Mouse (Mus musculus): Measurements from ENCODE around the gene Epha10.

The Epha10 gene

GRCm38 (mm10) chr4:124880599-124880998 is at the start of gene Epha10:
Gene Epha10 (plus strand): TSS chr4:124880899.
- DNase-seq, result no peak

- no peak for DNase-seq
These were observed 47.9 kb upstream of the Epha10 start for GRCm38 (mm10) chr4:124832796-124833195.

- DNase-seq, result no peak
These were observed 42.5 kb upstream of the Epha10 start for GRCm38 (mm10) chr4:124838035-124838700.

- DNase-seq, result no peak
These were observed 39.7 kb upstream of the Epha10 start for GRCm38 (mm10) chr4:124840998-124841397.

GRCm38 (mm10) chr4:124843493-124843892 is 37.2 kb upstream of the Epha10 start:
- no peak for DNase-seq

- peak; percentile 97 for DNase-seq
These were observed 33.1 kb upstream of the Epha10 start for GRCm38 (mm10) chr4:124847573-124847972.

GRCm38 (mm10) chr4:124849631-124850260 is 31.0 kb upstream of the Epha10 start:
- DNase-seq, result peak; percentile 97

- peak; percentile 99 for DNase-seq
These were observed 30.3 kb upstream of the Epha10 start, which contains the start of gene Yrdc for GRCm38 (mm10) chr4:124850261-124850913. Gene Yrdc (plus strand): TSS chr4:124850679.

GRCm38 (mm10) chr4:124850933-124851658 is 29.6 kb upstream of the Epha10 start, which contains the start of gene 1110065P20Rik:
Gene 1110065P20Rik (minus strand): TSS chr4:124851196.
- peak; percentile 98 for DNase-seq

- no peak for DNase-seq
These were observed 24.4 kb upstream of the Epha10 start for GRCm38 (mm10) chr4:124856294-124856693.

GRCm38 (mm10) chr4:124858370-124858769 is 22.3 kb upstream of the Epha10 start:
- DNase-seq, result no peak

GRCm38 (mm10) chr4:124860446-124860845 is 20.3 kb upstream of the Epha10 start:
- DNase-seq, result no peak

- DNase-seq, result no peak
These were observed 19.2 kb upstream of the Epha10 start, which contains the start of gene Maneal for GRCm38 (mm10) chr4:124861283-124862188. Gene Maneal (minus strand): TSS chr4:124862171.

- DNase-seq, result no peak
These were observed 8.0 kb upstream of the Epha10 start for GRCm38 (mm10) chr4:124872719-124873118.

- DNase-seq, result no peak
These were observed 726 bp downstream of the Epha10 start for GRCm38 (mm10) chr4:124881341-124881908.

GRCm38 (mm10) chr4:124882151-124882729 is 1.5 kb downstream of the Epha10 start:
- DNase-seq, result no peak

- no peak for DNase-seq
These were observed 8.0 kb downstream of the Epha10 start for GRCm38 (mm10) chr4:124888702-124889101.

- DNase-seq, result no peak
These were observed 9.2 kb downstream of the Epha10 start for GRCm38 (mm10) chr4:124889935-124890334.

GRCm38 (mm10) chr4:124890831-124891230 is 10.1 kb downstream of the Epha10 start:
- DNase-seq, result no peak

GRCm38 (mm10) chr4:124893769-124894168 is 13.1 kb downstream of the Epha10 start:
- no peak for DNase-seq
